Mouse (Mus musculus) MEL (cell line): Measurements from ENCODE around the gene Arhgef3. TPM values are rescaled to one million over a fixed set of nuclear protein-coding genes. Genes with fewer than 3 reads are reported as not detected.

ENCODE experiments used
- DNase-seq: peaks from one replicate; pipeline ENCODE4 v3.0.0; 2011; ENCODE audit warnings: low read depth, low spot score
- H3K27ac ChIP-seq: 2 replicates; pipeline ENCODE4 v1.5.1; 2012; ENCODE audit warnings: low read depth, mild to moderate bottlenecking, control low read depth, low read length, moderate library complexity; ENCODE audit not compliant: control insufficient read depth
- H3K27me3 ChIP-seq, 2 experiments: fragments of 150-350 bp in 1 of 2; sonication (generic) in 1 of 2; 2 replicates each; pipeline ENCODE4 v1.6.1; 2012; ENCODE audit warnings: low read length in 2 of 2, mild to moderate bottlenecking in 2 of 2, improper control_type of control experiment in 1 of 2, moderate library complexity in 1 of 2; ENCODE audit not compliant: insufficient read depth in 2 of 2, control insufficient read depth in 1 of 2
- H3K36me3 ChIP-seq, 2 experiments: 2 replicates each; pipeline ENCODE4 v1.6.1; 2012 to 2014; ENCODE audit warnings: low read length in 2 of 2, improper control_type of control experiment in 1 of 2, inconsistent platforms in 1 of 2, mild to moderate bottlenecking in 1 of 2; ENCODE audit not compliant: insufficient read depth in 2 of 2, control insufficient read depth in 1 of 2
- H3K4me1 ChIP-seq, 2 experiments: fragments of 150-350 bp in 1 of 2; sonication (generic) in 1 of 2; 2 replicates each; pipeline ENCODE4 v1.6.1; 2012; ENCODE audit warnings: low read length in 2 of 2, improper control_type of control experiment in 1 of 2, mild to moderate bottlenecking in 1 of 2; ENCODE audit not compliant: insufficient read depth in 2 of 2, control insufficient read depth in 1 of 2
- H3K4me3 ChIP-seq, 2 experiments: fragments of 150-350 bp in 1 of 2; sonication (generic) in 1 of 2; 2 replicates each; pipeline ENCODE4 v1.5.1; 2012; ENCODE audit warnings: low read depth in 2 of 2, low read length in 2 of 2, mild to moderate bottlenecking in 2 of 2, moderate library complexity in 2 of 2, control low read depth in 1 of 2, improper control_type of control experiment in 1 of 2; ENCODE audit not compliant: control insufficient read depth in 1 of 2, insufficient read depth in 1 of 2
- H3K79me2 ChIP-seq: 2 replicates; pipeline ENCODE4 v1.6.1; 2012; ENCODE audit warnings: mild to moderate bottlenecking, low read length, moderate library complexity; ENCODE audit not compliant: control insufficient read depth, poor library complexity, insufficient read depth
- H3K9ac ChIP-seq: 2 replicates; pipeline ENCODE4 v1.6.1; 2012; ENCODE audit warnings: low read depth, mild to moderate bottlenecking, control low read depth, low read length, moderate library complexity; ENCODE audit not compliant: control insufficient read depth, poor library complexity, severe bottlenecking
- H3K9me3 ChIP-seq: fragments of 150-350 bp; sonication (generic); replicated peaks from 2 replicates; pipeline ENCODE4 v1.6.1; 2012; ENCODE audit warnings: mild to moderate bottlenecking, low read length, improper control_type of control experiment, moderate library complexity; ENCODE audit not compliant: insufficient read depth
- BHLHE40 ChIP-seq: IDR thresholded peaks from 2 replicates; pipeline ENCODE4 v1.6.1; 2012; ENCODE audit warnings: low read depth, mild to moderate bottlenecking, inconsistent platforms, low read length, improper control_type of control experiment, borderline replicate concordance
- CHD1 ChIP-seq: IDR thresholded peaks from 2 replicates; pipeline ENCODE4 v1.6.1; 2012; ENCODE audit warnings: low read depth, mild to moderate bottlenecking, inconsistent platforms, low read length, improper control_type of control experiment
- CHD2 ChIP-seq: IDR thresholded peaks from 2 replicates; pipeline ENCODE4 v1.6.1; 2011; ENCODE audit warnings: low read length, improper control_type of control experiment
- CTCF ChIP-seq, 3 experiments: IDR thresholded peaks in 2 of 3; conservative IDR thresholded peaks in 1 of 3; 2 replicates each; pipeline ENCODE4 v1.5.1; 2011 to 2012; ENCODE audit warnings: low read length in 3 of 3, low read depth in 2 of 3, mild to moderate bottlenecking in 2 of 3, improper control_type of control experiment in 1 of 3, inconsistent platforms in 1 of 3, mixed read lengths in 1 of 3, moderate library complexity in 1 of 3; ENCODE audit not compliant: control insufficient read depth in 1 of 3, insufficient read depth in 1 of 3, poor library complexity in 1 of 3, severe bottlenecking in 1 of 3
- E2F4 ChIP-seq: IDR thresholded peaks from 2 replicates; pipeline ENCODE4 v1.6.1; 2011; ENCODE audit warnings: low read depth, low read length, improper control_type of control experiment, borderline replicate concordance
- ELF1 ChIP-seq: IDR thresholded peaks from 2 replicates; pipeline ENCODE4 v1.6.1; 2014; ENCODE audit warnings: low read depth, mild to moderate bottlenecking, inconsistent platforms, low read length, improper control_type of control experiment, moderate library complexity
- EP300 ChIP-seq, 2 experiments: IDR thresholded peaks; 2 replicates each; pipeline ENCODE4 v1.6.1; 2011; ENCODE audit warnings: improper control_type of control experiment in 2 of 2, low read length in 2 of 2, low read depth in 1 of 2, mild to moderate bottlenecking in 1 of 2
- GABPA ChIP-seq: IDR thresholded peaks from 2 replicates; pipeline ENCODE4 v1.6.1; 2012; ENCODE audit warnings: low read depth, mild to moderate bottlenecking, inconsistent platforms, low read length, improper control_type of control experiment, moderate library complexity
- GATA1 ChIP-seq: IDR thresholded peaks from 2 replicates; pipeline ENCODE4 v1.6.1; 2011; ENCODE audit warnings: low read depth, low read length, improper control_type of control experiment
- KAT2A ChIP-seq: conservative IDR thresholded peaks from 2 replicates; pipeline ENCODE4 v1.6.1; 2012; ENCODE audit warnings: low read depth, low read length, improper control_type of control experiment, inconsistent platforms
- MAX ChIP-seq: IDR thresholded peaks from 2 replicates; pipeline ENCODE4 v1.6.1; 2011; ENCODE audit warnings: low read length, improper control_type of control experiment
- MYC ChIP-seq: IDR thresholded peaks from 2 replicates; pipeline ENCODE4 v1.6.1; 2011; ENCODE audit warnings: low read depth, mild to moderate bottlenecking, low read length, improper control_type of control experiment, moderate library complexity
- NELFE ChIP-seq: IDR thresholded peaks from 2 replicates; pipeline ENCODE4 v1.6.1; 2011; ENCODE audit warnings: low read depth, low read length, improper control_type of control experiment
- NRF1 ChIP-seq: IDR thresholded peaks from 2 replicates; pipeline ENCODE4 v1.6.1; 2014; ENCODE audit warnings: low read depth, mild to moderate bottlenecking, inconsistent platforms, low read length, improper control_type of control experiment, moderate library complexity; ENCODE audit not compliant: poor library complexity, insufficient read depth, severe bottlenecking
- POLR2AphosphoS5 ChIP-seq: IDR thresholded peaks from 2 replicates; pipeline ENCODE4 v1.6.1; 2012; ENCODE audit warnings: low read depth, borderline replicate concordance, mild to moderate bottlenecking, inconsistent platforms, low read length, moderate library complexity, mixed read lengths
- RAD21 ChIP-seq: IDR thresholded peaks from 2 replicates; pipeline ENCODE4 v1.6.1; 2011; ENCODE audit warnings: mild to moderate bottlenecking, low read depth, low read length, improper control_type of control experiment
- RCOR1 ChIP-seq: IDR thresholded peaks from 2 replicates; pipeline ENCODE4 v1.6.1; 2012; ENCODE audit warnings: low read depth, mild to moderate bottlenecking, inconsistent platforms, low read length, improper control_type of control experiment
- SIN3A ChIP-seq: IDR thresholded peaks from 2 replicates; pipeline ENCODE4 v1.6.1; 2012; ENCODE audit warnings: low read length, improper control_type of control experiment, inconsistent platforms
- SMC3 ChIP-seq: IDR thresholded peaks from 2 replicates; pipeline ENCODE4 v1.6.1; 2011; ENCODE audit warnings: low read depth, low read length, improper control_type of control experiment
- TAL1 ChIP-seq: IDR thresholded peaks from 2 replicates; pipeline ENCODE4 v1.6.1; 2012; ENCODE audit warnings: mild to moderate bottlenecking, inconsistent platforms, low read length, moderate library complexity, mixed read lengths
- USF1 ChIP-seq: IDR thresholded peaks from 2 replicates; pipeline ENCODE4 v1.6.1; 2014; ENCODE audit warnings: low read depth, mild to moderate bottlenecking, inconsistent platforms, low read length, improper control_type of control experiment, moderate library complexity
- ZC3H11A ChIP-seq: IDR thresholded peaks from 2 replicates; pipeline ENCODE4 v1.6.1; 2012; ENCODE audit warnings: low read depth, mild to moderate bottlenecking, inconsistent platforms, low read length, improper control_type of control experiment
- ZKSCAN1 ChIP-seq: IDR thresholded peaks from 2 replicates; pipeline ENCODE4 v1.6.1; 2012; ENCODE audit warnings: low read depth, mild to moderate bottlenecking, inconsistent platforms, low read length, improper control_type of control experiment, moderate library complexity
- ZMIZ1 ChIP-seq: IDR thresholded peaks from 2 replicates; pipeline ENCODE4 v1.6.1; 2012; ENCODE audit warnings: low read depth, mild to moderate bottlenecking, inconsistent platforms, low read length, improper control_type of control experiment, moderate library complexity
- ZNF384 ChIP-seq: IDR thresholded peaks from 2 replicates; pipeline ENCODE4 v1.6.1; 2012; ENCODE audit warnings: low read depth, mild to moderate bottlenecking, inconsistent platforms, low read length, improper control_type of control experiment
- polyA plus RNA-seq, 2 experiments: library from polyadenylated mRNA; stranded (reverse) in 1 of 2; unstranded in 1 of 2; fragments of >175 nt in 1 of 2; fragments of >200 nt in 1 of 2; gene quantifications; 2 replicates each; pipeline versions ENCODE4 v1.2.1 to v1.2.4; 2012; ENCODE audit warnings: low replicate concordance in 2 of 2, low read depth in 1 of 2; ENCODE audit not compliant: insufficient read length in 2 of 2, insufficient read depth in 1 of 2, missing spikeins in 1 of 2
- total RNA-seq: library from RNA; depleted of rRNA; stranded (reverse); fragments of 300-350 nt; gene quantifications from 2 replicates; pipeline ENCODE4 v1.2.3, GENCODE M21; 2012

Arhgef3 gene
- total and polyA plus RNA-seq, 3 experiments: 2.1 to 2.7 TPM; not detected in 1

- TF ChIP-seq ZNF384 (no peak), TAL1 (no peak), CHD1 (no peak), E2F4 (no peak), KAT2A (no peak), USF1 (no peak), SIN3A (no peak), ZMIZ1 (no peak), CHD2 (no peak), MYC (no peak), ZKSCAN1 (no peak)
- TF ChIP-seq, all 39 proteins: peak for 0
- H3K9ac ChIP-seq: no peak overlapping the region
- DNase-seq: no peak
- H3K4me3 ChIP-seq: no peak overlapping the region
- H3K27ac ChIP-seq: no peak overlapping the region
- no peaks in the 10 kb centered on the region; a peak in 2 of 4 replicates for H3K27me3 ChIP-seq
- H3K9me3 ChIP-seq: no peaks in the 10 kb centered on the region
- no peaks in the 10 kb centered on the region for H3K79me2 ChIP-seq
- H3K4me1 ChIP-seq: no peaks in the 10 kb centered on the region
- no peaks in the 10 kb centered on the region for H3K36me3 ChIP-seq
Observed at GRCm38 (mm10) chr14:27233656-27234055, 119.0 kb downstream of the Arhgef3 start.

- no peaks in the 10 kb centered on the region for H3K36me3 ChIP-seq
- H3K79me2 ChIP-seq: no peaks in the 10 kb centered on the region
- no peak overlapping the region for H3K27ac ChIP-seq
- DNase-seq: no peak
- no peaks in the 10 kb centered on the region; a peak in 2 of 4 replicates for H3K27me3 ChIP-seq
- no peak for TF ChIP-seq RCOR1
- TF ChIP-seq GATA1: no peak
- no peak for TF ChIP-seq CTCF (IDR thresholded peaks at IDR 0.05 in 2 of 3, conservative IDR thresholded peaks at IDR 0.05 in 1 of 3; ENCODE audit: control insufficient read depth in 1 of 3, insufficient read depth in 1 of 3, low read depth in 2 of 3, low read length in 3 of 3, poor library complexity in 1 of 3, severe bottlenecking in 1 of 3)
- no peak for TF ChIP-seq TAL1
- no peak for TF ChIP-seq POLR2AphosphoS5
- TF ChIP-seq ELF1: no peak
- TF ChIP-seq SMC3: no peak
- no peak for TF ChIP-seq NELFE
- TF ChIP-seq NRF1: no peak
- TF ChIP-seq MAX: no peak
- no peak for TF ChIP-seq RAD21
- no peak for TF ChIP-seq BHLHE40
- TF ChIP-seq EP300 (IDR thresholded peaks at IDR 0.05; ENCODE audit: low read depth in 1 of 2, low read length in 2 of 2): no peak
- no peak for TF ChIP-seq MYC
- no peak for TF ChIP-seq GABPA
- no peak for TF ChIP-seq USF1
- TF ChIP-seq ZC3H11A: no peak
- TF ChIP-seq KAT2A: no peak
- TF ChIP-seq, all 39 proteins: peak for 0
- H3K4me1 ChIP-seq: no peaks in the 10 kb centered on the region
- H3K4me3 ChIP-seq: no peak overlapping the region
- no peak overlapping the region for H3K9ac ChIP-seq
- H3K9me3 ChIP-seq: no peaks in the 10 kb centered on the region
Observed at GRCm38 (mm10) chr14:27234270-27234840, 119.7 kb downstream of the Arhgef3 start.
